ENCODE assay signal across 31 mouse cellular contexts in genomic region chr5:40779902-40780301, GRCm38 (mm10).
"Had no signal": no experiment of that assay in that cellular context is flagged by ENCODE, and none has a peak within 500 bp of the region (broad histone marks: within the 10 kb centered on the region; RNA-seq: fewer than 3 reads in every experiment).

No protein-coding gene starts in this region.

- H3K9me3 ChIP-seq: limb, embryonic 10.5 days; limb, embryonic 12.5 days; limb, embryonic 13.5 days; limb, embryonic 15.5 days; liver, embryonic 12.5 days; liver, embryonic 13.5 days; liver, embryonic 15.5 days; lung, embryonic 15.5 days; megakaryocyte, embryonic 14.5 days; midbrain, embryonic 10.5 days; midbrain, embryonic 12.5 days; midbrain, embryonic 13.5 days; midbrain, embryonic 15.5 days had no signal

- H3K36me3 ChIP-seq: limb, embryonic 10.5 days; limb, embryonic 12.5 days; limb, embryonic 13.5 days; limb, embryonic 15.5 days; liver, embryonic 12.5 days; liver, embryonic 13.5 days; liver, embryonic 15.5 days; lung, embryonic 15.5 days; midbrain, embryonic 10.5 days; midbrain, embryonic 12.5 days; midbrain, embryonic 13.5 days; midbrain, embryonic 15.5 days had no signal

- DNase-seq: left cerebral cortex, postnatal 4 days; liver; liver, embryonic 13.5 days; liver, postnatal 0 days; lung, adult 18-20 months; lung, adult 2 months; lung, embryonic 14.5 days; lung, postnatal 10 days; lung, postnatal 14 days; lung, postnatal 36 days; lung, postnatal 4 days; midbrain, embryonic 14.5 days had no signal

- H3K27ac ChIP-seq: limb, embryonic 10.5 days; limb, embryonic 12.5 days; limb, embryonic 13.5 days; limb, embryonic 15.5 days; liver, embryonic 12.5 days; liver, embryonic 13.5 days; liver, embryonic 14.5 days; liver, embryonic 15.5 days; lung, embryonic 15.5 days; macrophage; midbrain, embryonic 10.5 days; midbrain, embryonic 12.5 days; midbrain, embryonic 13.5 days; midbrain, embryonic 15.5 days had no signal

- ATAC-seq: liver, embryonic 12.5 days; liver, postnatal 0 days; lung, postnatal 0 days; midbrain, embryonic 13.5 days; midbrain, embryonic 15.5 days; midbrain, embryonic 16.5 days had no signal

- H3K4me2 ChIP-seq: limb, embryonic 12.5 days; limb, embryonic 13.5 days; limb, embryonic 15.5 days; liver, embryonic 11.5 days; liver, embryonic 12.5 days; liver, embryonic 13.5 days; liver, embryonic 15.5 days; lung, embryonic 14.5 days; lung, embryonic 15.5 days; midbrain, embryonic 11.5 days; midbrain, embryonic 12.5 days; midbrain, embryonic 13.5 days; midbrain, embryonic 15.5 days had no signal

- H3K4me3 ChIP-seq: limb, embryonic 10.5 days; limb, embryonic 12.5 days; limb, embryonic 13.5 days; limb, embryonic 15.5 days; liver, embryonic 12.5 days; liver, embryonic 13.5 days; liver, embryonic 15.5 days; lung, embryonic 15.5 days; megakaryocyte, embryonic 14.5 days; midbrain, embryonic 10.5 days; midbrain, embryonic 12.5 days; midbrain, embryonic 13.5 days; midbrain, embryonic 15.5 days; myocyte had no signal

- H3K9ac ChIP-seq: limb, embryonic 12.5 days; limb, embryonic 13.5 days; limb, embryonic 15.5 days; liver, embryonic 12.5 days; liver, embryonic 13.5 days; liver, embryonic 14.5 days; liver, embryonic 15.5 days; liver, postnatal 0 days; lung, embryonic 14.5 days; lung, embryonic 15.5 days; midbrain, embryonic 12.5 days; midbrain, embryonic 13.5 days; midbrain, embryonic 15.5 days had no signal

- H3K4me1 ChIP-seq: limb, embryonic 12.5 days; limb, embryonic 13.5 days; limb, embryonic 15.5 days; liver, embryonic 12.5 days; liver, embryonic 13.5 days; liver, embryonic 15.5 days; lung, embryonic 15.5 days; megakaryocyte, embryonic 14.5 days; midbrain, embryonic 10.5 days; midbrain, embryonic 12.5 days; midbrain, embryonic 13.5 days; midbrain, embryonic 15.5 days had no signal

- H3K27me3 ChIP-seq: limb, embryonic 12.5 days; limb, embryonic 13.5 days; limb, embryonic 15.5 days; liver, embryonic 12.5 days; liver, embryonic 13.5 days; liver, embryonic 15.5 days; lung, embryonic 15.5 days; megakaryocyte, embryonic 14.5 days; midbrain, embryonic 12.5 days; midbrain, embryonic 13.5 days; midbrain, embryonic 15.5 days had no signal
